Mouse (Mus musculus) adrenal gland, postnatal 10 days (tissue): ENCODE measurements around the gene Usp17lc. TPM values are rescaled to one million over a fixed set of nuclear protein-coding genes. Genes with fewer than 3 reads are reported as not detected.
"Not testable (repeated sequence)": the region's sequence is repeated elsewhere in the genome, so short reads cannot be mapped to it uniquely, and the experiment has no call there.

Experiments used
- DNase-seq: peaks from one replicate; pipeline ENCODE4 v3.0.0; 2021; ENCODE audit warnings: mixed read lengths
- long read RNA-seq, 2 experiments: library from polyadenylated mRNA; stranded (forward); transcript quantifications; one replicate each; pipeline ENCODE4 v2.0.0; 2021
- microRNA-seq: library from miRNA; unstranded; fragments of <30 nt; microRNA quantifications from one replicate; pipeline ENCODE4 v1.2.0, GENCODE M21; 2021
- total RNA-seq, 2 experiments: library from RNA; stranded (reverse); gene quantifications; 2 replicates each; pipeline ENCODE4 v1.2.3; 2021

Usp17lc gene
- total RNA-seq: not detected
- long read RNA-seq, experiment 1: 0 reads
- long read RNA-seq, experiment 2: 0 reads

- not testable (repeated sequence) for DNase-seq
These were observed at the start of gene Usp17lc for GRCm38 (mm10) chr7:103414772-103415171. TSS of gene Usp17lc (plus strand) at chr7:103415072.

- DNase-seq: no peak
These were observed 28.8 kb upstream of the Usp17lc start, which contains the start of gene Olfr603 for GRCm38 (mm10) chr7:103386077-103386476. TSS of gene Olfr603 (minus strand) at chr7:103386177.

GRCm38 (mm10) chr7:103397758-103398157 is 17.1 kb upstream of the Usp17lc start:
- no peak for DNase-seq

GRCm38 (mm10) chr7:103398981-103399380 is 15.9 kb upstream of the Usp17lc start:
- DNase-seq: no peak

- DNase-seq: not testable (repeated sequence)
These were observed 8.3 kb upstream of the Usp17lc start for GRCm38 (mm10) chr7:103406521-103407055.

- no peak for DNase-seq
These were observed 30.5 kb downstream of the Usp17lc start, which contains the start of gene Olfr605 for GRCm38 (mm10) chr7:103445339-103445738. TSS of gene Olfr605 (minus strand) at chr7:103445439.

- no peak for DNase-seq
These were observed 33.9 kb downstream of the Usp17lc start, which contains the start of gene Olfr606 for GRCm38 (mm10) chr7:103448746-103449145. TSS of gene Olfr606 (plus strand) at chr7:103449046.

GRCm38 (mm10) chr7:103460590-103460989 is 45.7 kb downstream of the Usp17lc start:
- no peak for DNase-seq

Small RNA genes lying within 50 kb of the gene (microRNA-seq; reads per million reads assigned to microRNA genes)
- not detected for gene Gm25774

Other genes starting within 250 kb of the Usp17lc start
- gene Olfr591, start 236.7 kb upstream of the Usp17lc start, total RNA-seq: not detected
- not detected for gene Olfr592, start 230.3 kb upstream of the Usp17lc start, total RNA-seq
- not detected for gene Olfr593, start 203.2 kb upstream of the Usp17lc start, total RNA-seq
- not detected for gene Olfr594, start 198.1 kb upstream of the Usp17lc start, total RNA-seq
- not detected for gene Usp17ld, start 162.6 kb upstream of the Usp17lc start, total RNA-seq
- not detected for gene Olfr596, start 109.4 kb upstream of the Usp17lc start, total RNA-seq
- gene Olfr597, start 98.8 kb upstream of the Usp17lc start, total RNA-seq: not detected
- gene Olfr598, start 91.5 kb upstream of the Usp17lc start, total RNA-seq: not detected
- not detected for gene Olfr599, start 79.2 kb upstream of the Usp17lc start, total RNA-seq
- not detected for gene Olfr600, start 65.4 kb upstream of the Usp17lc start, total RNA-seq
- gene Olfr601, start 52.4 kb upstream of the Usp17lc start, total RNA-seq: not detected
- not detected for gene Olfr603, start 28.9 kb upstream of the Usp17lc start, total RNA-seq
- not detected for gene Olfr605, start 30.4 kb downstream of the Usp17lc start, total RNA-seq
- not detected for gene Olfr606, start 34.0 kb downstream of the Usp17lc start, total RNA-seq
- not detected for gene Olfr607, start 49.1 kb downstream of the Usp17lc start, total RNA-seq
- not detected for gene Olfr608, start 54.8 kb downstream of the Usp17lc start, total RNA-seq
- not detected for gene Olfr609, start 83.0 kb downstream of the Usp17lc start, total RNA-seq
- gene Olfr610, start 97.0 kb downstream of the Usp17lc start, total RNA-seq: not detected
- gene Olfr611, start 105.8 kb downstream of the Usp17lc start, total RNA-seq: not detected
- gene Olfr612, start 127.6 kb downstream of the Usp17lc start, total RNA-seq: not detected
- gene Olfr613, start 133.0 kb downstream of the Usp17lc start, total RNA-seq: not detected
- not detected for gene Olfr615, start 141.0 kb downstream of the Usp17lc start, total RNA-seq
- not detected for gene Olfr616, start 154.1 kb downstream of the Usp17lc start, total RNA-seq
- not detected for gene Olfr617, start 158.0 kb downstream of the Usp17lc start, total RNA-seq
- not detected for gene Olfr618, start 175.0 kb downstream of the Usp17lc start, total RNA-seq
- not detected for gene Olfr619, start 185.5 kb downstream of the Usp17lc start, total RNA-seq
- gene Olfr620, start 197.5 kb downstream of the Usp17lc start, total RNA-seq: not detected
- gene Olfr622, start 227.6 kb downstream of the Usp17lc start, total RNA-seq: not detected
- gene Olfr623, start 248.6 kb downstream of the Usp17lc start, total RNA-seq: not detected